ENCODE assay signal across 24 mouse cellular contexts in the genomic region with DNA sequence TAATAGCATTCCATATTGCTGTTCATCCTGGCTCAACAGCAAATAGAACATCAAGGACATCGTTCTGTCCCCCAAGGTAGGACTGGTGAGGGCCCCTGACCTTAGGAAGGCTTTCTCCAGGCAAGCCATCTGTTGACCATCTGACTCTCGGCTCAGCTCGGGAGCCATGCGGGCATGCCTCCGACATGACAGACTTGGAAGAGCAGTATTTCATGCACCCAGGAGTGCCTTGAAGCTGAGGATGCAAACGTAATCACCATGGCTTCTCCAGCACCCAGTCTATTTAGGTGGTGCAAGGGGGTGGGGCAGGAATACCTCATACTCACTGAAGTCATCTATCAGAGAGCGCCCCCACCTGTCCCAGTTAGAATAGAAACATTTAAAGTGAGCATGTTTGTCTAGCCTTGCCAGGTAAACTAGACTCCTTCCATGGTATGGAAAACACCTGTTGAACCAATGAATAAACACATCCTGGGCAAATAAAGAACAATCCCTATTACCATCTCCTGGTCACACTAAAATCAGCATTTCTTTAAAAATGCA.
DNase-seq lines count a peak whose midpoint lies in the region; ATAC-seq and TF ChIP-seq lines count a peak whose summit lies in the region.
"Had no signal": no experiment of that assay in that cellular context is flagged by ENCODE, and none has a peak within 500 bp of the region (broad histone marks: within the 10 kb centered on the region; RNA-seq: fewer than 3 reads in every experiment).

No protein-coding gene starts in this region.

- no peaks in the 10 kb centered on the region for H3K27me3 ChIP-seq in midbrain, postnatal 0 days (ENCODE audit: insufficient read depth, low read length)
- no peaks in the 10 kb centered on the region for H3K27me3 ChIP-seq in midbrain, embryonic 13.5 days
- peaks cover 34% of the 10 kb centered on the region for H3K27me3 ChIP-seq in forebrain, embryonic 12.5 days
- H3K27me3 ChIP-seq: liver, embryonic 13.5 days; lung, embryonic 15.5 days; midbrain, embryonic 15.5 days had no signal

- H3K4me3 ChIP-seq in midbrain, postnatal 0 days (ENCODE audit: low read depth, low read length) = no peak overlapping the region
- H3K4me3 ChIP-seq in midbrain, embryonic 13.5 days (replicated peaks) = no peak overlapping the region
- no peak overlapping the region for H3K4me3 ChIP-seq in forebrain, embryonic 12.5 days (replicated peaks)
- H3K4me3 ChIP-seq: limb, embryonic 13.5 days; liver, embryonic 13.5 days; lung, embryonic 15.5 days; midbrain, embryonic 15.5 days; myocyte; neural tube, embryonic 13.5 days had no signal

- no peak overlapping the region for H3K27ac ChIP-seq in midbrain, postnatal 0 days (ENCODE audit: low read depth, low read length)
- no peak overlapping the region for H3K27ac ChIP-seq in midbrain, embryonic 13.5 days
- no peak overlapping the region for H3K27ac ChIP-seq in forebrain, embryonic 12.5 days
- H3K27ac ChIP-seq: hindbrain, embryonic 14.5 days; limb, embryonic 13.5 days; liver, embryonic 13.5 days; lung, embryonic 15.5 days; midbrain, embryonic 15.5 days; neural tube, embryonic 13.5 days had no signal

- DNase-seq in cerebellum, adult 8-10 months = peak; percentile 21
- DNase-seq in cerebellum, adult 9-10 months = no peak
- DNase-seq in midbrain, postnatal 0 days (ENCODE audit: low spot score) = no peak
- peak; percentile 24 for DNase-seq in cerebellum, adult 9-11 months
- DNase-seq in spleen, adult 12 weeks (ENCODE audit: low spot score) = no peak
- DNase-seq: adrenal gland, adult 2 months; B cell, adult 2 months; gastrocnemius, postnatal 36 days; heart, postnatal 4 days; kidney, postnatal 25 days; liver, embryonic 13.5 days; lung, postnatal 4 days; retina, postnatal 1 day; right cerebral cortex, postnatal 25 days; thymus, adult 18-20 months; thymus, postnatal 4 days had no signal

- no peak overlapping the region for H3K4me2 ChIP-seq in midbrain, postnatal 0 days (ENCODE audit: low read depth, low read length, poor library complexity, severe bottlenecking)
- no peak overlapping the region for H3K4me2 ChIP-seq in midbrain, embryonic 13.5 days (replicated peaks)
- no peak overlapping the region for H3K4me2 ChIP-seq in forebrain, embryonic 12.5 days
- H3K4me2 ChIP-seq: hindbrain, embryonic 14.5 days; limb, embryonic 13.5 days; liver, embryonic 13.5 days; lung, embryonic 15.5 days; midbrain, embryonic 15.5 days; neural tube, embryonic 13.5 days had no signal

- no peak for ATAC-seq in midbrain, postnatal 0 days (ENCODE audit: low FRiP score)
- ATAC-seq in midbrain, embryonic 13.5 days = no peak
- ATAC-seq in forebrain, embryonic 12.5 days (ENCODE audit: low FRiP score) = no peak
- ATAC-seq: midbrain, embryonic 15.5 days had no signal

- 83% methylated on average over 7 of the region's 7 CpGs for WGBS in midbrain, postnatal 0 days
- 84% methylated on average over 7 of the region's 7 CpGs for WGBS in midbrain, embryonic 13.5 days
- WGBS in forebrain, embryonic 12.5 days = 85% methylated on average over 7 of the region's 7 CpGs

- H3K36me3 ChIP-seq in midbrain, postnatal 0 days (ENCODE audit: insufficient read depth, low read length) = no peaks in the 10 kb centered on the region
- no peaks in the 10 kb centered on the region for H3K36me3 ChIP-seq in midbrain, embryonic 13.5 days
- H3K36me3 ChIP-seq in forebrain, embryonic 12.5 days (replicated peaks) = no peaks in the 10 kb centered on the region
- H3K36me3 ChIP-seq: limb, embryonic 13.5 days; liver, embryonic 13.5 days; lung, embryonic 15.5 days; midbrain, embryonic 15.5 days; neural tube, embryonic 13.5 days had no signal

- no peak overlapping the region for H3K9ac ChIP-seq in midbrain, postnatal 0 days (replicated peaks; ENCODE audit: low read length, poor library complexity, severe bottlenecking)
- no peak overlapping the region for H3K9ac ChIP-seq in midbrain, embryonic 13.5 days (replicated peaks)
- H3K9ac ChIP-seq in forebrain, embryonic 12.5 days = no peak overlapping the region
- H3K9ac ChIP-seq: hindbrain, embryonic 14.5 days; limb, embryonic 13.5 days; liver, embryonic 13.5 days; lung, embryonic 15.5 days; midbrain, embryonic 15.5 days; neural tube, embryonic 13.5 days had no signal

- H3K9me3 ChIP-seq in midbrain, postnatal 0 days (ENCODE audit: low read length) = no peaks in the 10 kb centered on the region
- H3K9me3 ChIP-seq in midbrain, embryonic 13.5 days = no peaks in the 10 kb centered on the region
- no peaks in the 10 kb centered on the region for H3K9me3 ChIP-seq in forebrain, embryonic 12.5 days
- H3K9me3 ChIP-seq: limb, embryonic 13.5 days; liver, embryonic 13.5 days; lung, embryonic 15.5 days; midbrain, embryonic 15.5 days; neural tube, embryonic 13.5 days had no signal

- H3K4me1 ChIP-seq in midbrain, postnatal 0 days (ENCODE audit: insufficient read depth, low read length) = no peaks in the 10 kb centered on the region; the same call in 1 of the 2 replicates
- H3K4me1 ChIP-seq in midbrain, embryonic 13.5 days (replicated peaks) = peaks cover 31% of the 10 kb centered on the region
- H3K4me1 ChIP-seq in forebrain, embryonic 12.5 days = peaks cover 21% of the 10 kb centered on the region
- H3K4me1 ChIP-seq: liver, embryonic 13.5 days had no signal

- TF ChIP-seq CTCF in midbrain, postnatal 0 days (IDR thresholded peaks at IDR 0.05) = 0 out of 2 replicates have a peak, but pooled peaks have one; percentile 19

Comparison
In these comparisons a context has a peak if more than half of its experiments do, and no peak if none do; other contexts are left out.
1. DNase-seq: peak in cerebellum, adult 8-10 months (single experiment) and cerebellum, adult 9-11 months (single experiment); none in cerebellum, adult 9-10 months (single experiment), midbrain, postnatal 0 days (single experiment) and spleen, adult 12 weeks (single experiment).